Mouse (Mus musculus) CD4-positive, CD25-positive, alpha-beta regulatory T cell, adult 2 months (primary cell): ENCODE measurements at regions not wholly inside any gene's neighbourhood (a gene's known extent, or its start where the extent isn't known, plus 50 kb on each side); places are given as distances from the start of the nearest gene placed in this dataset.

Experiments used
- DNase-seq: peaks from one replicate; pipeline ENCODE4 v3.0.0-alpha.2; 2012; ENCODE audit warnings: low read depth, low spot score

DNA sequence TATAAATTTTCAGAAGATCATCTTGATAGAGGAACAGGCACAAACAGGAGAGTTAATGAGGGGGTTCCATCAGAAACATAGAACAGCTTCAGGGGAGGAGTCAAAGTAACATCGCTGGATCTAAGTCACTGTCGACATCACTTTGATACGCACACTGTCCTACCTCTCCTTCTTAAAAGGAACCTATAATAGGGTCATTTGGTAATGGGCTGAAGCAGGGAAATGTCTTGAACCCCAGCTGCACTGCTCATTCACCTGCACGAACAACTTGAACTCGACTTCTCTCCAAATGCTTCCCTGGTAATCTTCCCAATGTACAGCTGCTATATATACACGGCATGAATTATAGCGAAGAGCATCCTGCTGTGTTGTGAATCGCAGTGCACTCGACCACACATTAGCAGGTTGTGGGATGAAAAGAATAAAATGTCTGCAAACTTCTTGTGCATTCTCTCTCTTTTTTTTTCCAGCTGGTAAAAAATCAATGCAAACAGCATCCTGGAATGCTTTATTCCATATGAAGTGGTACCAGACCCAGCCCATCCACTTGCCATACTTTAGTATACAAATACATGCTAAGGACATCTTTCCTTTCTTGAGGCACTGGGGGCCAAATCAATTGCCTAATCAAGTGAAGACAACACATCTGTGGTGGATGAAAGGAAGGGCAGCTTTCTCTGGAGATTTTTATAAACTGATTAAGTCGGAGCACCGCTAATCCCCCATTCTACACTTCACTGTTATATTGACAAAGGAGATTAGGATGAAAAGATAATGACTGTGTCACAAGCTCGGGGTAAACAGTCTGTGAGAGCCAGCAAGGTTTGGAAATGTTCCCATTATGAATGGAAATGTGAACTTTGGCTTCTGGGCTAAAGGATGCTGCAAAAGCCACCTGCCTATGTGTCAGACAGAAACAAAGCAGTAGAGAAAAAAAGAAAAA, 325.6 kb upstream of the Itga1 start:
- no peak for DNase-seq

GRCm38 (mm10) chr13:115425610-115426562, 324.1 kb upstream of the Itga1 start:
- no peak for DNase-seq

DNA sequence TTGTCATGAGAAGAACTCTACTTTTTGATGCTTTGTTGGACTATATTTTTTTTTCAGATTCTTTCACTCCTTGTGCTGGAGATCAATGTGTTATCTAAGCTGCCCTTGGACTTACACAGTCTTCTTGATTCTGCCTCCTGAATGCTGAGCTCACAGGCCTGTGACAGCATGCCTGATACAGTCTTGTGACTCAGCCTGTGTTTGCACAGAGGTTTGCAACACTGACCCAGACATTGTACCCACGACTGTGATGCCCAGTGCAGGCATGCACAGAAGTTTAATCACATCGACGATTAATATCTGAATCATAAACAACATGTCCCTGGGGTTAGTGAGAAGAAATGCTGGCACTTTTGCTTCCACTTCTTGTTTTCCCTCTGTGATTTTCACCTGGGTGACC, 322.0 kb upstream of the Itga1 start:
- no peak for DNase-seq

DNA sequence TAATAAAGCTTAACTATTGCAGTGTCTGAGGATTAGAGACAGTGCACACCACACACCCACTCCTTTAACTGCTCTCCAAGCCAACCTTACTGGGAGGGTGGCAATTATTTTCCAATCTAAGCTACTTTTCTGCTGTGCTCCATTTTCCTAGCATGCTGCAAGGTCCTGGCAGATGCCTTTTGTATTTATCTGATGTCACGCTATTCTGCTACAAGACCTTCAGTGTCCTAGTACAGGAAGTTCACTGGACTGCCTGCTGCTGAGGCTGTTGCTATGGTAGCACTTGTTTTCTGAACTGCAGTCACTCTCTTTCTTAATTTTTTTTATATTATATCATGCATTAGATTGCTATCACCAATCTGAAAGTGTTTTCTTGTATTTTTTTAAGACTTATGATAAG, 319.7 kb upstream of the Itga1 start:
- DNase-seq, result no peak

GRCm38 (mm10) chr13:115417829-115418228, 316.1 kb upstream of the Itga1 start:
- DNase-seq, result no peak

DNA sequence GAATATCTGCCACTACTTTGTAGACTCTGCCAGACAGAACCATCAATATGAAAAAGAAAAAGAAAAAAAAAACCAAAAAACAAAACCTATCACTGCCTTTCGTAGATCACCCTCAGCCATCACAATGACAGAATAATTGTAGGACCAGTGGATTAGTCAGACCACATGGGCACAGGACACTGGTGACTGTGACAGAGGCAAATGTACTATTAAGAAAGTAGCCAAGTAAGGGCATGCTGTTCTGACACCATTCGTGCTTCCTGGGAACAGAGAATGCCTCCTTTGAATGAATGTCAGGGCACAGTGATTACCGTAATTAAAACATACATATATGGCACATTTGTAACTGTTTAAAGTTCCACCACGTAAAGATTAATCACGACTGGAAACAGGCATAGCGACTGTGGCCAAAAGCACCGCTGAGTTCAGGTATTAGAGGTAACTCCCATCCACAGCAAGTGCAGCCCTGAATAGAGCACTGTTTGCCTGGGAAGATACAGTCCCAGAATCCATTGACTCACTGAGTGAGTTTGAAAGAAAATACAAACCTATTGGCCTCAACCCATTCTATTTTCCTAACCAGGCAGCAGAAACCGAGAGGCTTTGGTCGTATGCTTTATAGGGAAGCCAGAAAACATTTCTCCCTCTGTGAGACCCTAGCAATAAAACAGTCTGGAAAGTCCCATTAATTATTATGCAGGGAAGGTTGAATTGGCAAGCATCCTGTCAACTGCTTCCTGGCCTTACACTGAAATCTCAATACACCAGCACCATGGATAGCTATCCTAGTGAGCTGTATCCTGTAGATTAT, 312.2 kb upstream of the Itga1 start:
- no peak for DNase-seq

DNA sequence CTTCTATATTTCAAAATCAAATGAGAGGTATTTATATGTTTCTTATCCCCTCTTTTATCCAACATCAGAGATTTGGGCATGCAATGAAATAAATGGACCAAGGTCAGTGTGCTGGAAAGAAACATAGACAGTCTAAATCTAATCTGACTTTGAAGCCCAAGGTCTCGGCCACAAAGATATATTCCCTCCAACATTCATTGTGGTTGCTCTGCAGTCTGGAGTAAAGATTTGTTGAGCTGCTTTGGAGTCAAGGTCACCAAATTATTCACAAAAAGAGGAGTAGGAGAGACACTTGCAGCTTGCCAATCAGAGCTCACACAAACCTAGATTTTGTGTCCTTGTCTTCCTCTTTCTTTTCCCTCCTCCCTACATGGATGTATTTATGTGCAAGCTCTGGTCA, 304.2 kb upstream of the Itga1 start:
- DNase-seq, result no peak

GRCm38 (mm10) chr13:115400706-115401215, 299.0 kb upstream of the Itga1 start:
- DNase-seq, result no peak

- no peak for DNase-seq
Measured at GRCm38 (mm10) chr13:115379682-115380081, 277.9 kb upstream of the Itga1 start.

- no peak for DNase-seq
Measured at GRCm38 (mm10) chr13:115376180-115376880, 274.6 kb upstream of the Itga1 start.

- DNase-seq, result no peak
Measured at GRCm38 (mm10) chr13:115361457-115361856, 259.7 kb upstream of the Itga1 start.

GRCm38 (mm10) chr13:115347022-115347398, 245.2 kb upstream of the Itga1 start:
- DNase-seq, result no peak

- no peak for DNase-seq
Measured at GRCm38 (mm10) chr13:115346115-115347021, 244.6 kb upstream of the Itga1 start.

GRCm38 (mm10) chr13:115329000-115329960, 227.5 kb upstream of the Itga1 start:
- no peak for DNase-seq

- DNase-seq, result no peak
Measured at GRCm38 (mm10) chr13:115326294-115326693, 224.5 kb upstream of the Itga1 start.

DNA sequence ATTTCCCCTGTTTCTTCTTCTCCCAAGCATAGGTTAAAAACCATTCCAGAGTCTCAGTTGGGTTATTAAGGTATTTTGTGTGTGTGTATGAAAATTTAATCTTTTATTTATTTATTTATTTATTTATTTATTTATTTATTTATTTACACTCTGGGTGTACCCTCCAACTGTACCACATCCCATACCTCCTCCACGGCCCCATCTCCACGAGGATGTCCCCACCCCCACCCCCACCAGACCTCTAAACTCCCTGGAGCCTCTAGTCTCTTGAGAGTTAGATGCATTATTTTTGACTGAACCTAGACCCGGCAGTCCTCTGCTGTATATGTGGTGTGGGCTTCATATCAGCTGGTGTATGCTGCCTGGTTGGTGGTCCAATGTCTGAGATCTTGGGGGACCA, 214.9 kb upstream of the Itga1 start:
- DNase-seq, result no peak

DNA sequence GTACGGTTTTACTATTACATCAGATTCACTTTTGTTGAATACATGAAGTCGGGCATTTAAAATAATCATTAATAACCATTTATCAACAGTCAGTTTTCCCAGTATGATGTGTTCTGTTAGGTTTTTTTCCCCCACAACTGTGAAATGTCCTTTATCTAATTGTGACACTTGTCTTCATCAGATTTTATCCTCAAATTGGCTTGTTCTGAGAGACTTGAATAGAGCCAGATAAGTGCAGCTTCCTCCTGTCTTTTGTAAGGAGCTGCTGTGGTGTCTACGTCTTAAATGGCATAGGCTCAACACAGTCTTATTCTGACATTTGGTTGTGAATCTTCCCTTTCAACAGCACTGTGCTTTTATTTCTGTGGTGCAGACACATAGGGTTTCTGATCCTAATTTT, 206.8 kb upstream of the Itga1 start:
- no peak for DNase-seq

DNA sequence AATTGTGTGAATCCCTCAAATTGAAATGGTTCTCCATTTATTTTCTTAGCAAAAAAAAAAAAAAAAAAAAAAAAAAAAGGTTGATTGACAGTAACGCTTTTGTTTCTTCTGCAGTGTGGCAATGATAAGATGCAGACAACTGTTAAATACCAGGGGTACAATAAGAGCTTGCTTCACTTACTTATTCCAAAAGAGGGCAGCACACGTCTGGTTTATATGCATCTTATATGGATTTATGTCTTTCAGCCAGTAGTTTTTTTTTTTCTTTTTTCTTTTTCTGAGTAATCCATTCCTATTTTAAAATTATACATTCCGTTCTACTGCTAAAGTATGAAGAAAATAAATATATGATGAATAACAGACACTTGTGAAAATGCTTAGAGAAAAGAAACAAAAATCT, 185.6 kb upstream of the Itga1 start:
- DNase-seq, result no peak
